Mouse (Mus musculus): ENCODE measurements around the gene Acsf2.

Gene Acsf2

GRCm38 (mm10) chr11:94598437-94599120, 3.1 kb downstream of the Acsf2 start:
- no peak for DNase-seq

- DNase-seq, result no peak
These were observed 4.4 kb downstream of the Acsf2 start for GRCm38 (mm10) chr11:94597319-94597718.

GRCm38 (mm10) chr11:94596311-94596852, 5.3 kb downstream of the Acsf2 start:
- DNase-seq, result no peak

DNA sequence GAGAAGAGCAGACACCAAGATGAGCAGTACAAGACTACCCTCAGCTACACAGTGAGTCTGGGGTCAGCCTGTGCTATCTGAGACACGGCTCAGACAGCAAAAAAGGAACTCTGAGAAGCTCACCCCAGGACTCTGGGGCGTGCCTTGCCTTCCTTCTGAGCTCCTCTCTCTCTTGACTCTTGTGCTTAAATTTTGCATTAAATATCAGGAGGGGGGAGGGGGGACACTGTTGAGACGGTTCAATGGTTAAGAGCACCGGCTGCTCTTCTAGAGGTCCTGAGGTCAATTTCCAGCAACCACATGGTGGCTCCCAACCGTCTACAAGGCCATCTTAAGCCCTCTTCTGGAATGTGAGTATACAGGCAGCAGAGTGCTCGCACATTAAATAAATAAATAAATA, 14.2 kb downstream of the Acsf2 start:
- no peak for DNase-seq

- DNase-seq, result no peak
These were observed 16.6 kb downstream of the Acsf2 start for GRCm38 (mm10) chr11:94585091-94585490.

- no peak for DNase-seq
These were observed 21.4 kb downstream of the Acsf2 start for GRCm38 (mm10) chr11:94580111-94580740.

DNA sequence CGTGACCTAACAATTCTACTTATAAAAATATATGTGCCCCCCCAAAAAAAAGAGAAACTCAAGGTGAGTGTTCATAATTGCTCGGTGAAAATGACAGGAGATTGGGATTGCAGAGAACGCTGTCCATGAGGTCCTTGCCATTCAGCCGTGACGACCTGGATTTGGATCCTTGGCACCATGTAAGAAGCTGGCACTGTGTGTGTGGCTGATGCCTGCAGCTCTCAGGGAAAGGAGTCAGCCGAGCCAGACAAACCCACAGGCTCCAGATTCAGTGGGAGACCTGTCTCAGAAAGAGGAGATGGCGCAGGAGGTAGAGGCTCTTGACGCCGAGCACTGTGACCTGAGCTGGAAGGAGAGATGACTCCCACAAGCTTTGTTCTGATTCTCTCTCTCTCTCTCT, 25.3 kb downstream of the Acsf2 start:
- no peak for DNase-seq

GRCm38 (mm10) chr11:94575036-94575435, 26.6 kb downstream of the Acsf2 start:
- no peak for DNase-seq

DNA sequence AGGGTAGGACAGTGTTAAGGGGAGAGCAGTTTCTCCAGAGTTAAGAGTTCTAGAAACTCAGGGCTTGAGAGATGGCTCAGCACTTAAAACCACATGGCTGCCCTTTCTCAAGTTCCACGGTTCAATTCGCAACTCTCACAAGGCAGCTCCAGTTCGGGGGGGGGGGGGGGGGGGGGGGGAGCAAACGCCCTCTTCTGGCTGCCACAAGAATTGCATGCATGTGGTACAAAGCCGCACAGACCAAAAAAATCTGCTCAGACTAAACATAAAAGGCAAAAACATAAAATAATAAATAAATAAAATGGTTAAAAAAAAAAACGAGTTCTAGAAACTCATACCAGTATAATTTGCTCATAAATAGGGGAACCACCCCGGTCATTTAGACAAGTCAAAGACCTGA, 27.1 kb downstream of the Acsf2 start:
- DNase-seq, result no peak

DNA sequence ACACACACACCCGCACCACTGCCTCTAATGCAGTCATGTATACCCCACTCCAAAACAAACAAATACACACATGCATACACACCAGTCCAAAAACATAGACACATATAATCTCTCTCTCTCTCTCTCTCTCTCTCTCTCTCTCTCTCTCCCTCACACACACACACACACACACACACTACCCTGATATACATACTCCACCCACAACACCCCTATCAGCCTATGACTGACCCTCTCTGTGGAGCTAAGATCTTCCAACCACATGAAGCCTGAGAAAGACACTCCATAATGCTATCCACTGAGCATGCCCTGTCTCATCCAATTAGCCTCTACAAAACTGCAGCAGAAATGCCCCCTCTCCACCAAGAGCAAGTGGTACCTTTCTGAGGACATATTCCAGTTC, 29.8 kb downstream of the Acsf2 start:
- no peak for DNase-seq

DNA sequence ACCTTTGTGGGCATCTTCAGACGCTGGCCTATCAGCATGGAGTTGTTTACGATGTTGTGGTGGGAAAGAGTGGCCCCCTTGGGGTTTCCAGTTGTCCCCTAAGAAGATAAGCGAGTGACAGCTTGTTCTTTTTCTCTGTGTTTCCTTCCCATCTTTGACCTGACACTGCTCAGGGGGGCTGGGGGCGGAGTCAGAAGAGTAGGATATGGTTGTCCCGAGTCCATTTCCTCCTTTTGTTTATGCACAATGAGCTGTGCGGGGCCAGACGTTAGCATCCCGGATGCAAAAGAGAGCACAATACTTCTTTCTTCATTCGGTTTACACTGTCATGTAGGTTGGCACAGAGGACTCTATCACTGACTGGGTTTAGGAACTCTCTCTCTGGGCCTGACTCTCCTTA, 31.1 kb downstream of the Acsf2 start:
- no peak for DNase-seq

DNA sequence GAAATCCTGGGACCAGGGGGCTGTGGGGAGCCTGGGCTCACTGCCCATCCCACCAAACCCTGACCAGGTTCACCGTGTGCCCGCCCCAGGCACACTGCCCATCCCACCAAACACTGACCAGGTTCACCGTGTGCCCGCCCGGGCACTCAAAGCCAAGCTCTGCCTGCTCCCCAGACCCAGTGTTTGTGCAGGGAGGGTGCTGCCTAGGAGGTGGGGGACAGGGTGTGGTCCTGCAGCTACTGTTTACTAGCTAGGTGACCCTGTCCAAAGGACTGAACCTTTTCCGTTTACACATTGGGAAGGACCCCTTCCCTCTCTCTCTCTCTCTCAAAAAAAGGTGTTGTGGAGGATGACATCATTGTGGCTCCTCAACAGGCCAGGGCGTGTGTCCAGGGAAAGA, 34.3 kb downstream of the Acsf2 start:
- no peak for DNase-seq

DNA sequence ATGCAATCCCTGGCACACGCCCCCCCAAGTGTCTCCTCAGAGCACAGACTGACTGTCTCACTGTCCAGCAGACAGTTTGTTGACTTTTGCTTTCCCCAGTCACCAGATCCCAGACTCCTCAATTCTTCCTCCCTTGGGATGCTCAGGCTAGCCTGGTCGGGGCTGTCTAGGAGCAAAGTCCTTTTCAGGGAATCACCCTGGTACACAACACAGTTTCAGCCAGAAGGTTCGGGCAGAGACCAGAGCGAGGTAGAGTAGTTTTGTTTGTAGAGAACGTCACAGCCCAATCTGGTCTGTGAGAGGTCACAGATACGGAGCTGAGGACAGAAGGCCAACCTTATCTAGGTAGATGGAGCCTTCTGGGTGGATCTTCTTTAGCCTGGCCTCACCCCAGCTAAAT, 35.1 kb downstream of the Acsf2 start:
- no peak for DNase-seq

- no peak for DNase-seq
These were observed 36.6 kb downstream of the Acsf2 start for GRCm38 (mm10) chr11:94565151-94565479.

DNA sequence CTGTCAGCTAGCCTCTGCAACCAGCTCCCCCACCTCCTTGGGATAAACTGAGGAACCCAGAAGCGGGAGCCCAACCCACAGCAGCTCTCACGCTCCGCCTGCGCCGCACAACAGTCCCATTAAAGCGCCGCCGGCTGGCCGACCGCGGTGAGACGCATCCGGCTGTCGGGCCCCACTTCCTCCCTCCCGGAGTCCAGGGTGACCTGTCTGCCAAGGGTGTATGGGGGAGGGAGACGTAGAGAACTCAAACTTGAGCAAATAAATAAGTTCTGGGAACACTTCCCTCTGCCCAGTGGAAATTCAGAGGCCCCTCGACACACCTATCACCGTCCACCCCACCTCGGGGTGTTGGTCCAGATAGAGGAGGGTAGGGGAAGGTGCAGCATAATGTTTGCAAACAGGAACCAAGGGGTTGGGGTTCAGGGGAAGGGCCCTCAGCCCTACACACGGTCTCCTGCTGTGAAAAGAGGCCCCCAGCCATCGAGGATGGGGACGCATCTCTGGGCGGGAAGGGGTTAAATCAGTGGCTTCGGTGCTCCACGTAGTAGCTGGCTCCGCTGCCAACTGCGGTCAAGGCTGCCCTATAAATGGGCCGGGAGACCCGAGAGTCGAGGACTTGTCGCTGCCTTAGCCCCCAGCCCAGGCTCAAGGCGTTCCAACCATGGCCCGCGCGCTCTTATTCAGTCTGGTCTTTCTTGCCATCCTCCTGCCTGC, 37.1 kb downstream of the Acsf2 start, which contains the start of gene Chad:
TSS of gene Chad (plus strand) at position 611 of the 714 bp plus-strand sequence.
- peak; percentile 78 for DNase-seq

- DNase-seq, result no peak
These were observed 37.9 kb downstream of the Acsf2 start for GRCm38 (mm10) chr11:94563821-94564220.

GRCm38 (mm10) chr11:94563383-94563782, 38.3 kb downstream of the Acsf2 start:
- no peak for DNase-seq

DNA sequence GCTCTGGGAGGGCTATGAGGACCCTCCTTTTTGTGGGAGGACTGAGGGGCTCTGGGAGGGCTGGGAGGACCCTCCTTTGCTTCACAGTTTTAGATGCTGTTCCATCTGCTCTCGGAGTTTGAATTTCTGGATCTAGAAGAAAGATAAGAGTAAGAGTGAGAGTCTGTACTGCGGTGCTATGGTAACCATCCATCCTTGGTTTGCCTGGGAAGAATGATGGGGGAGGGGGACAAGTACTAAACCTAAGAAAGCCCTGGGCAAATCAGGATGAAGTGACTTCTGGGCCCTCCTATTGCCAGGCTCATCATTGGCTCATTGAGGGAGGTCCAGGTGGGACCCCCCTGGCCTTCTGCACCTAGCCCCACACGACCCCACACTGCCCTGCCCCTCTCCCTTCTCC, 43.4 kb downstream of the Acsf2 start:
- no peak for DNase-seq

DNA sequence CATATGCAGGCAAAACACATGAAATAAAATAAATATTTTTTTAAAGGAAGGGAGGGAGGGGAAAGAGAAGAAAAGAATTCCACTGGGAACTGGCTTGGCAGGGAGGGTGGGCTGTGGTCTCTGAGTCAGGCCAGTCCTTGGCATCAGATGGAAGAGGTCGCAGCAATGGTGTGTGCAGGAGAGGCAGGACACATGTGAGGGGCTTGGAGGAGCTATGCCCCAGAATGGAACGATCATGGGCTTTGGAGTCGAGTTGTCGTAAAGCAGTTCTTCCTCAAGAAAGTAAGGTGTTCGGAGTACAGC, 51.3 kb downstream of the Acsf2 start:
- no peak for DNase-seq

DNA sequence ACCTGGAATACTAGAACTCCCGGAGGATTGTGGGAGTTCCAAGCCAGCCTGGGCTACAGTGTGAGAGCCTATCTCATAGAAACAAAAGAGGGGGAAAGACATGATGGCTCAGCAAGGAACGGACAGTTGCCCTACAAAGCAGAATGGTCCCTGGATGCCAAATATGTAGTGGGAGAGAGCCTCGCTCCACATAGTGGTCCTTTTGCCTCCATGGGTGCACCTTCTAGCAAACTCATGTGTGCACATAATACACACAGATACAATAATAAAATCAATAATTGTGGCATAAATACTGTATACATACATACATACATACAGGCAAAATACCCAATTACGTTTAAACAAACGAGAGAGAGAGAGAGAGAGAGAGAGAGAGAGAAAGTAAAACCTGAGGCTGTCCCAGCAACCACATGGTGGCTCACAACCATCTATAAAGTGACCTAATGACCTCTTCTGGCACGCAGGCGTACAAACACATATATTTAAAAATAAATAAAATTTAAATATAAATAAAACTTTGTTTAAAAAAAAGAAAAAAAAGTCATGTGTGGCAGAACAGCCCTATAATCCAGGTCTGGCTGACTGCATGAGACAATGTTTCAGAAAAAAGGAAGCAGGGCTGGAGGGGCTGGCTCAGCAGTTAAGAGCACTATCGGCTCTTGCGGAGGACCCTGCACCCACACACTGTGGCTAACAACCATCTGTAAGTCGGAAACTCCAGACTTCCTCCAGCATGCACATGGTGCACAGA, 51.8 kb downstream of the Acsf2 start:
- no peak for DNase-seq

DNA sequence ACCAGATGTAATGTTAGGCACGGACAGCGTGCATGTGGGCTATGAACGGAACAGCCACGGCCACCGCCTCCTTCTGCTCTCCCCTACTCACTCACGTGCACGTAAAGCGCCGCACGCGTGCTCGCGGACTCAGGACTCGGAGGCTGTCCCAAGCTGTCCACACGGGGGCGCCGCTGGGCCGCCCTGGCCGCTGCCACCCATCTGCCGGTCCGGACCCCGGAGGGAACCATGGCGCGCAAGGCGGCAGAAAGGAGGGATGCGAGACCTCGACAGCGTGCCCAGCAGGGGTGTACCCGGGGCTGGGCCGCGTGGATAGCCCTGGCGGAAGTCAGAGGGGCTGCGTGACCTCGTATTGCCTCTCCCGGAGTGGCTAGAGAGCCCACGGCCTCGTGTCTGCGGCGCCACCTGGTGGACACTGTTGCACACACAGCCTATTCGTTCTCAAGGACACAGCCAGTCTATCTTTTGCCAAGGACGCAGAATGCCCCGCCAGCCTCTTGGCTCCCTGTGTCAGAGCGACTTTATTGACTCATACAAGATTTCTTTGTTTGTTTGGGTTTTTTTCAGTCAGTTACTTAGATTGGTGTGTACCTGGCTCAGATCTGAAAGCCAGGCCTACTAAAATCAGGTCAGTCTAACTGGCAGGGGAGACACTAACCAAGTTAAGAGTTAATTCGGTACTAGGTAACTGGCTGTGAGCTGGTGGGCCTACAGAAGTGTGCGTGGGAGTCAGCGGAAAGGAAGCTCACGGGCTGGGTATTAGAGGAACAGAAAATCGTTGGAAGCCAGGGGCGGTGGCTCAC, 52.6 kb downstream of the Acsf2 start, which contains the start of gene Rsad1:
TSS of gene Rsad1 (minus strand) at position 368 of the 803 bp plus-strand sequence.
- DNase-seq, result peak; percentile 93

GRCm38 (mm10) chr11:94548041-94548784, 53.5 kb downstream of the Acsf2 start:
- DNase-seq, result peak; percentile 52

All from embryo, embryonic 11 days (tissue).